Mouse (Mus musculus) cortical plate, adult 2 months (tissue): ENCODE measurements around the gene Rhof. TPM values are rescaled to one million over a fixed set of nuclear protein-coding genes. Genes with fewer than 3 reads are reported as not detected.

Source experiments
- H3K27ac ChIP-seq: fragments of 200-500 bp; 2 replicates; pipeline ENCODE4 v1.5.1; 2012; ENCODE audit warnings: low read length, control low read depth, inconsistent platforms; ENCODE audit not compliant: insufficient read depth
- H3K4me1 ChIP-seq: fragments of 200-500 bp; 2 replicates; pipeline ENCODE4 v1.6.1; 2011; ENCODE audit warnings: low read length; ENCODE audit not compliant: control insufficient read depth, insufficient read depth
- H3K4me3 ChIP-seq: fragments of 200-500 bp; 2 replicates; pipeline ENCODE4 v1.5.1; 2011; ENCODE audit warnings: mild to moderate bottlenecking, low read length, control low read depth; ENCODE audit not compliant: insufficient read depth
- CTCF ChIP-seq: fragments of 200-500 bp; IDR thresholded peaks from 2 replicates; pipeline ENCODE4 v1.5.1; 2011; ENCODE audit warnings: mild to moderate bottlenecking, control low read depth, low read length; ENCODE audit not compliant: insufficient read depth; ENCODE audit errors: extremely low read depth
- POLR2A ChIP-seq: fragments of 200-500 bp; IDR thresholded peaks from 2 replicates; pipeline ENCODE4 v1.6.1; 2011; ENCODE audit warnings: mild to moderate bottlenecking, low read length, control low read depth; ENCODE audit not compliant: insufficient read depth; ENCODE audit errors: extremely low read depth
- polyA plus RNA-seq: library from polyadenylated mRNA; depleted of rRNA; stranded (reverse); fragments of >200 nt; gene quantifications from 2 replicates; pipeline ENCODE4 v1.2.3, GENCODE M21; 2012

The Rhof gene
- polyA plus RNA-seq, 1 experiment, result 47.4 TPM

GRCm38 (mm10) chr5:123162942-123163341, 30.4 kb upstream of the Rhof start:
- H3K4me3 ChIP-seq, result no peak overlapping the region
- no peak for TF ChIP-seq POLR2A
- TF ChIP-seq CTCF, result no peak
- no peaks in the 10 kb centered on the region for H3K4me1 ChIP-seq
- no peak overlapping the region for H3K27ac ChIP-seq

DNA sequence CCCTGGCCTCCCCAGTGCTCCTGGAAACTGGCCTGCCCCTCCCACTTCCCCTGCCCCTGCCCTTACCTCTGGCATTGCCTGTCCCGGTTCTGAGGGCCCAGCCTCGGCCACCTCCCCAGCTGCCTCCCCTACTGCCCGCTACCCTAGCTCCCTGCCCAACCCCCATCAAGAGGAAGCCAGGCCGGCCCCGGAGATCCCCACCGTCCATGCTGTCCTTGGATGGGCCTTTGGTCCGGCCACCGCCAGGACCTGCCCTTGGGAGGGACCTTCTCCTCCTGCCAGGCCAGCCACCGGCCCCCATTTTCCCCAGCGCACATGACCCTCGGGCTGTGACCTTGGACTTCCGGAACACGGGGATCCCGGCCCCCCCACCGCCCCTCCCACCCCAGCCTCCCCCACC, 27.8 kb upstream of the Rhof start:
- TF ChIP-seq CTCF, result no peak
- no peak for TF ChIP-seq POLR2A
- Histone ChIP-seq H3K27ac (no peak overlapping the region), H3K4me1 (no peaks in the 10 kb centered on the region)

GRCm38 (mm10) chr5:123159866-123160265, 27.4 kb upstream of the Rhof start:
- TF ChIP-seq POLR2A (no peak), CTCF (no peak)
- no peak overlapping the region for H3K4me3 ChIP-seq
- H3K4me1 ChIP-seq, result no peaks in the 10 kb centered on the region
- no peak overlapping the region for H3K27ac ChIP-seq

More for the DNA sequence above, 27.8 kb upstream of the Rhof start:
- H3K4me3 ChIP-seq, result no peak overlapping the region

DNA sequence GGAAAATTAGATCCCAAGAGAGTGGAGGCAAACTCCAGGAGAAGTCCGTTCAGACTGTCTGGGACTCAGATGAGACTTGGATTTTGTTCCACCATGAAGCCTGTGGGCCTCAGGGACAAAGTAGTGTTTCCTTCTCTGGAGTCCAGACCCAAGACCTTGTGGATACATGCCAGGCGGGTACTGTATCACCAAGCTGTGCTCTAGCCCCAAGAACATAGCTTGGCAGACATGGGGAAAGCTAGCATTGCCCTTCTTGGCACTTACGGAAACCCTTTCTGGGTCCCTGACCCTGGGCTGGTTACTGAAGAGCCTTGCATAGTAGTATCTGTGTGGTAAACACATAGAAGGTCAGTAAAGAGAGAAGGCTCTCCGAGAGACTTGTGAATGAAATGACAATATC, 27.0 kb upstream of the Rhof start:
- Histone ChIP-seq H3K4me1 (no peaks in the 10 kb centered on the region), H3K27ac (no peak overlapping the region), H3K4me3 (no peak overlapping the region)
- no peak for TF ChIP-seq CTCF
- no peak for TF ChIP-seq POLR2A

- no peak overlapping the region for H3K4me3 ChIP-seq
- H3K4me1 ChIP-seq, result no peaks in the 10 kb centered on the region
- H3K27ac ChIP-seq, result no peak overlapping the region
- TF ChIP-seq CTCF (no peak), POLR2A (no peak)
These were observed 25.5 kb upstream of the Rhof start for GRCm38 (mm10) chr5:123157972-123158371.

DNA sequence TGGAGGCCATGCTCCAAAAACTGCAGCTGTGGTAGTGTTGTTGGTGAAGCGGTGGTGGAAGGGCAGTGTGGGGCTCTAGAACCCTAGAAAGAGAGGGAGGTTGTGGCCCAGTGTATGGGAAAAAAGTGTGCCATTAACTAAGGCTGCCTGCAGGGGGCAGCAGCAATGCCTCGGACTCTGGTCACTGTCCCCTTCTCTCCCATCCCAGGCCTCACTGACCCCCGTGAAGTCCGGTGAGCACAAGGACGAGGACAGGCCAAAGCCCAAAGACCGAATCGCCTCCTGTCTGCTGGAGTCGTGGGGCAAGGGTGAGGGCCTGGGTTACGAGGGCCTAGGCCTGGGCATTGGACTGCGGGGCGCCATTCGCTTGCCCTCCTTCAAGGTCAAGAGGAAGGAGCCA, 24.3 kb upstream of the Rhof start:
- no peak overlapping the region for H3K4me3 ChIP-seq
- TF ChIP-seq POLR2A (no peak), CTCF (peak; percentile 36; the same call in 1 of the 2 replicates)
- H3K4me1 ChIP-seq, result no peaks in the 10 kb centered on the region
- no peak overlapping the region for H3K27ac ChIP-seq

DNA sequence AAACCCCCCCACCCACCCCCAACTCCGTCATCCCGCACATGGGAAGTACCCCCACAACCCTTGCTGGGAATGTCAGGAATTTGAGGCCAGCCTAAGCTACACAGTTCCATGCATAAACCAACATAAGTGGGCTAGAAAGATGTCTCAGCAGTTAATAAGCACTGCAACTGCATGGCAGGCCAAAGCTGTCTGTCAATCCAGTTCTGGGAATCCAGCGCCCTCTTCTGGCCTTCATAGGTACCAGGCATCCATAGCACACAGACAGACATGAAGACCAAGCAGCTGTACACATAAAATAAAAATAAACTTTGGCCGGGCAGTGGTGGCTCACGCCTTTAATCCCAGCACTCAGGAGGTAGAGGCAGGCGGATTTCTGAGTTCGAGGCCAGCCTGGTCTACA, 22.9 kb upstream of the Rhof start:
- no peak for TF ChIP-seq POLR2A
- peak; percentile 81 for TF ChIP-seq CTCF
- Histone ChIP-seq H3K27ac (no peak overlapping the region), H3K4me3 (no peak overlapping the region), H3K4me1 (peaks cover 3% of the 10 kb centered on the region; the same call in 1 of the 2 replicates)

DNA sequence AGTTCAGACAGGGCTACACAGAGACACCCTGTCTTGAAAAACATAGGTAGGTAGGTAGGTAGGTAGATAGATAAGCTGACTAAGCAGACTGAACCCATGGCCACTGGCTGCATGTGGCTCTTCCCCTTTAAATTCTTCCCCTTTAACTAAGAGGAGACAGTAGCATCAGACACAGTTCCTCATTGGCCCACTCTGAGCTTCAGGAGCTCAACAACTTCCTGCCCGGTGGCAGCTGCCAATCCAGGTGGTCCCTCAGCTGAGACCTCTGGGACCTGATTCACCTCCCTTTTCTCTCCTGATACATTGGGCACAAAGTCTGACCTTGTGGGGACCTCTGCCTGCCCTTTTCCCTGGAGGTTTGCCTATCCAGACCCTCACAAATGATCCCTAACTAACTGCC, 20.4 kb upstream of the Rhof start:
- no peak overlapping the region for H3K27ac ChIP-seq
- no peak overlapping the region for H3K4me3 ChIP-seq
- H3K4me1 ChIP-seq, result peaks cover 3% of the 10 kb centered on the region; the same call in 1 of the 2 replicates
- no peak for TF ChIP-seq POLR2A

DNA sequence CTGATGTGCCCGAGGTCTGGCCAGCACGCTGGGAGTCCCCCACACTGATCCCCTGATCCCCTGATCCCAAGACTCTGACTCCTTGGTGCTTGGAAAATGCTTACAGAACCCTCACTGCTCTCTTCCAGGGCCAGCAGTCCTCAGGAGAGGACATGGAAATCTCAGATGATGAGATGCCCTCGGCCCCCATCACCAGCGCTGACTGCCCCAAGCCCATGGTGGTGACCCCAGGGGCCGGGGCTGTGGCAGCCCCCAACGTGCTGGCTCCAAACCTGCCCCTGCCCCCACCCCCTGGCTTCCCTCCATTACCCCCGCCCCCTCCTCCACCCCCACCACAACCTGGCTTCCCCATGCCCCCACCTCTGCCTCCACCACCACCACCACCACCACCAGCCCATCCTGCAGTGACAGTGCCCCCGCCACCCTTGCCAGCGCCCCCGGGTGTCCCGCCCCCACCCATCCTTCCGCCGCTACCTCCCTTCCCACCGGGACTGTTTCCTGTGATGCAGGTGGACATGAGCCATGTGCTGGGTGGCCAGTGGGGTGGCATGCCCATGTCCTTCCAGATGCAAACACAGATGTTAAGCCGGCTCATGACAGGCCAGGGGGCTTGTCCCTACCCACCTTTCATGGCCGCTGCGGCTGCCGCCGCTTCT, 19.3 kb upstream of the Rhof start:
- H3K4me3 ChIP-seq, result no peak overlapping the region
- no peak overlapping the region for H3K27ac ChIP-seq
- H3K4me1 ChIP-seq, result peaks cover 3% of the 10 kb centered on the region; the same call in 1 of the 2 replicates
- no peak for TF ChIP-seq CTCF
- TF ChIP-seq POLR2A, result no peak

DNA sequence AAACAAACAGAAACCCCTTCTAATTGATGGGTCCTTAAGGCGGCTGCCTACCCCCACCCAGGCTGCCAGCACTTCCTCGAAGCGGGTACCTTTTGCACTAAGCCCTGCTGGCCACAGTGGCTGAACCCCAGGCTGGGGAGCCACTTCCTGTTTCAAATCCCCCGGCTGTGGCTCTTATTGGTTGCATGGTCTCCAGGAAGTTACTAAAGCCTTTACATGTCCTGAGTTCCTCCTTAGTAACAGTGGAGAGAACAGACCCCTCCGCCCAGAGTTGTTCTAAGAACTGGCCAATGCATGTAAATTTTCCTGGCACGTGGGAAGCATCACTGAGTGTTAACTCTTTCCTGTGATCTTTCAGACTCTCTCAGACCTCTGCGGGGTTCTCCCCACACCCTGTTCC, 18.6 kb upstream of the Rhof start:
- no peak overlapping the region for H3K27ac ChIP-seq
- peaks cover 3% of the 10 kb centered on the region; the same call in 1 of the 2 replicates for H3K4me1 ChIP-seq
- TF ChIP-seq CTCF (no peak), POLR2A (no peak)
- H3K4me3 ChIP-seq, result peak overlapping the region; percentile 34; the same call in 1 of the 2 replicates

- Histone ChIP-seq H3K27ac (no peak overlapping the region), H3K4me3 (peak overlapping the region; percentile 34), H3K4me1 (peaks cover 3% of the 10 kb centered on the region; the same call in 1 of the 2 replicates)
- TF ChIP-seq POLR2A (no peak), CTCF (no peak)
These were observed 18.1 kb upstream of the Rhof start for GRCm38 (mm10) chr5:123150641-123151040.
